In the genomic region with DNA sequence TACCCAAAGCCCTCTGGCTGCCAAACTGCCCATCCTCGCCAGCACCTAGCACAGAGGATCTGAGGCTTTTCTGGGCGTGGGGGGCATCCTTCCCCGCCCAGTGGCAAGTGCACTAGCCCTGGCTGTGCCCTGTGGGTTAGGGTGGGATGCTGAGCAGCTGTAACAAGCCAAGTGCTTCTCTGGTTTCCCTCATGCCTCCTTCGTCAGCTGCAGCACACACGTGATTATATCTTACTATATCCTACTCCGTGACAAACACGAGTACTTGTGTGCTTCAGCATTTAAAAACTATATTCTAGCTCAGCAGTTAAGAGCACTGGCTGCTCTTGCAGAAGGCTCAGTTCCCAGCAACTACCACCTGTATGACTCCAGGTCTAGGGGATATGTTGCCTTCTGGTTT, we compare ENCODE assay signal across 19 mouse cellular contexts. TPM values are rescaled to one million over a fixed set of nuclear protein-coding genes. Genes with fewer than 3 reads are reported as not detected.
DNase-seq lines count a peak whose midpoint lies in the region; ATAC-seq and TF ChIP-seq lines count a peak whose summit lies in the region.
"Had no signal": no experiment of that assay in that cellular context is flagged by ENCODE, and none has a peak within 500 bp of the region (broad histone marks: within the 10 kb centered on the region; RNA-seq: fewer than 3 reads in every experiment).

No protein-coding gene starts in this region.

- WGBS in forebrain, embryonic 10.5 days: 82% methylated on average over 7 of the region's 7 CpGs
- WGBS in forebrain, embryonic 13.5 days: 81% methylated on average over 7 of the region's 7 CpGs
- WGBS in stomach, embryonic 14.5 days: 80% methylated on average over 7 of the region's 7 CpGs
- WGBS in stomach, postnatal 0 days: 78% methylated on average over 7 of the region's 7 CpGs

- no peak overlapping the region for H3K9ac ChIP-seq in forebrain, embryonic 13.5 days
- no peak overlapping the region for H3K9ac ChIP-seq in stomach, embryonic 14.5 days (replicated peaks; ENCODE audit: low read depth, low read length)
- H3K9ac ChIP-seq in stomach, postnatal 0 days (ENCODE audit: low read length): no peak overlapping the region
- H3K9ac ChIP-seq: embryonic facial prominence, embryonic 15.5 days; heart, embryonic 12.5 days; hindbrain, embryonic 14.5 days; liver, embryonic 12.5 days; midbrain, embryonic 12.5 days had no signal

- no peak for TF ChIP-seq EP300 in stomach, postnatal 0 days (optimal IDR thresholded peaks at IDR 0.05)

- H3K9me3 ChIP-seq in forebrain, embryonic 10.5 days: no peaks in the 10 kb centered on the region
- H3K9me3 ChIP-seq in forebrain, embryonic 13.5 days (replicated peaks): no peaks in the 10 kb centered on the region
- H3K9me3 ChIP-seq in stomach, embryonic 14.5 days (ENCODE audit: control insufficient read depth, low read depth, low read length): no peaks in the 10 kb centered on the region
- H3K9me3 ChIP-seq in stomach, postnatal 0 days (ENCODE audit: control insufficient read depth, low read length): no peaks in the 10 kb centered on the region
- H3K9me3 ChIP-seq: embryonic facial prominence, embryonic 15.5 days; G1E; heart, embryonic 12.5 days; liver, embryonic 12.5 days; midbrain, embryonic 12.5 days had no signal

- H3K4me2 ChIP-seq in forebrain, embryonic 13.5 days: no peak overlapping the region
- H3K4me2 ChIP-seq in stomach, embryonic 14.5 days (replicated peaks; ENCODE audit: low read depth, low read length): no peak overlapping the region
- H3K4me2 ChIP-seq in stomach, postnatal 0 days (replicated peaks; ENCODE audit: low read depth): no peak overlapping the region
- H3K4me2 ChIP-seq: hindbrain, embryonic 14.5 days; liver, embryonic 12.5 days had no signal

- intact Hi-C loops in left cerebral cortex, postnatal 14 days (cut with DNase I): no loop called here

- no peak for DNase-seq in forebrain, embryonic 10.5 days (ENCODE audit: extremely low spot score, low spot score)
- peak; percentile 46 to 48 for DNase-seq in left cerebral cortex, postnatal 14 days (ENCODE audit: low spot score in 2 of 2)
- DNase-seq in left cerebral cortex, adult 9 months (ENCODE audit: low spot score in 2 of 2): no peak
- no peak for DNase-seq in stomach, postnatal 0 days (ENCODE audit: low spot score)
- DNase-seq in gastrocnemius, postnatal 25 days: no peak
- no peak for DNase-seq in layer of hippocampus, adult 2 months (ENCODE audit: low spot score in 2 of 2)
- DNase-seq: cerebellum, adult 11 months; cerebellum, postnatal 10 days; gastrocnemius, postnatal 36 days; heart, postnatal 14 days; thymus, postnatal 36 days had no signal

- H3K36me3 ChIP-seq in forebrain, embryonic 10.5 days (replicated peaks): no peaks in the 10 kb centered on the region
- H3K36me3 ChIP-seq in forebrain, embryonic 13.5 days (ENCODE audit: poor library complexity, severe bottlenecking): no peaks in the 10 kb centered on the region
- H3K36me3 ChIP-seq in stomach, embryonic 14.5 days (ENCODE audit: control insufficient read depth, insufficient read depth, low read length): no peaks in the 10 kb centered on the region
- no peaks in the 10 kb centered on the region for H3K36me3 ChIP-seq in stomach, postnatal 0 days (ENCODE audit: control insufficient read depth, insufficient read depth, low read length)
- H3K36me3 ChIP-seq: embryonic facial prominence, embryonic 15.5 days; G1E; heart, embryonic 12.5 days; liver, embryonic 12.5 days; midbrain, embryonic 12.5 days had no signal

- H3K4me3 ChIP-seq in forebrain, embryonic 10.5 days: no peak overlapping the region
- H3K4me3 ChIP-seq in forebrain, embryonic 13.5 days: no peak overlapping the region
- no peak overlapping the region for H3K4me3 ChIP-seq in stomach, embryonic 14.5 days (ENCODE audit: low read depth, low read length)
- H3K4me3 ChIP-seq in stomach, postnatal 0 days (ENCODE audit: low read depth, low read length): no peak overlapping the region
- no peak overlapping the region for H3K4me3 ChIP-seq in layer of hippocampus, adult 2 months
- H3K4me3 ChIP-seq: embryonic facial prominence, embryonic 15.5 days; heart, embryonic 12.5 days; liver, embryonic 12.5 days; midbrain, embryonic 12.5 days had no signal

- H3K4me1 ChIP-seq in forebrain, embryonic 10.5 days: peaks cover 40% of the 10 kb centered on the region
- peaks cover 19% of the 10 kb centered on the region for H3K4me1 ChIP-seq in forebrain, embryonic 13.5 days
- H3K4me1 ChIP-seq in stomach, embryonic 14.5 days (ENCODE audit: control insufficient read depth, insufficient read depth, low read length): peaks cover 8% of the 10 kb centered on the region; the same call in 1 of the 2 replicates
- peaks cover 8% of the 10 kb centered on the region for H3K4me1 ChIP-seq in stomach, postnatal 0 days (replicated peaks; ENCODE audit: control insufficient read depth, insufficient read depth)
- H3K4me1 ChIP-seq: liver, embryonic 12.5 days had no signal

- ATAC-seq in forebrain, embryonic 13.5 days: no peak
- no peak for ATAC-seq in stomach, embryonic 14.5 days (ENCODE audit: insufficient number of reproducible peaks, insufficient read depth, low FRiP score, low read depth)
- no peak for ATAC-seq in stomach, postnatal 0 days (ENCODE audit: low FRiP score, low TSS enrichment)
- ATAC-seq: liver, embryonic 12.5 days had no signal

- H3K27me3 ChIP-seq in forebrain, embryonic 10.5 days (ENCODE audit: poor library complexity, severe bottlenecking): peaks cover 5% of the 10 kb centered on the region; the same call in 1 of the 2 replicates
- H3K27me3 ChIP-seq in forebrain, embryonic 13.5 days: no peaks in the 10 kb centered on the region
- no peaks in the 10 kb centered on the region for H3K27me3 ChIP-seq in stomach, embryonic 14.5 days (ENCODE audit: control insufficient read depth, insufficient read depth, low read length)
- no peaks in the 10 kb centered on the region for H3K27me3 ChIP-seq in stomach, postnatal 0 days (ENCODE audit: control insufficient read depth, insufficient read depth, low read length)
- H3K27me3 ChIP-seq: embryonic facial prominence, embryonic 15.5 days; heart, embryonic 12.5 days; liver, embryonic 12.5 days had no signal

- TF ChIP-seq CTCF in stomach, postnatal 0 days (IDR thresholded peaks at IDR 0.05; ENCODE audit: low read depth): no peak
- no peak for TF ChIP-seq CTCF in layer of hippocampus, adult 2 months (conservative IDR thresholded peaks at IDR 0.05)

- peak overlapping the region; percentile 85 for H3K27ac ChIP-seq in forebrain, embryonic 10.5 days
- H3K27ac ChIP-seq in forebrain, embryonic 13.5 days: no peak overlapping the region
- peak overlapping the region; percentile 61; the same call in 1 of the 2 replicates for H3K27ac ChIP-seq in stomach, embryonic 14.5 days (ENCODE audit: low read length)
- no peak overlapping the region for H3K27ac ChIP-seq in stomach, postnatal 0 days (replicated peaks)
- H3K27ac ChIP-seq in layer of hippocampus, adult 2 months: no peak overlapping the region
- H3K27ac ChIP-seq: embryonic facial prominence, embryonic 15.5 days; hindbrain, embryonic 14.5 days; liver, embryonic 12.5 days; midbrain, embryonic 12.5 days had no signal

RNA-seq across cellular contexts. Expression of a gene that starts 44.7 kb away (rescaled TPM):
- 22.1 and 25.5 TPM in 2 replicates for polyA plus RNA-seq in forebrain, embryonic 10.5 days (2016; fragmentation: Nextera tagmentation; extraction: Ambion mirVana)
- 9.9 and 10.7 TPM in 2 replicates for polyA plus RNA-seq in forebrain, embryonic 13.5 days (2015; fragmentation: Nextera tagmentation; extraction: Ambion mirVana)
- total RNA-seq in left cerebral cortex, postnatal 14 days (2021): 10 to 100 TPM; 36.9 to 38.3 TPM
- 16.5 and 17.3 TPM in 2 replicates for polyA plus RNA-seq in stomach, embryonic 14.5 days (2014; fragmentation: Nextera tagmentation; extraction: Ambion mirVana)
- 5.3 and 6.4 TPM in 2 replicates for polyA plus RNA-seq in stomach, postnatal 0 days (2015; fragmentation: Nextera tagmentation; extraction: Ambion mirVana)
- 10 to 100 TPM; 42.7 to 67.5 TPM for total RNA-seq in gastrocnemius, postnatal 25 days (2021)
- 10 to 100 TPM; 48.7 to 49.6 TPM for total RNA-seq in layer of hippocampus, adult 2 months (2021)

Comparison
In these comparisons a context has a peak if more than half of its experiments do, and no peak if none do; other contexts are left out.
1. DNase-seq: peak in left cerebral cortex, postnatal 14 days (2 of 2); none in forebrain, embryonic 10.5 days (single experiment), left cerebral cortex, adult 9 months (0 of 2), stomach, postnatal 0 days (single experiment), gastrocnemius, postnatal 25 days (single experiment) and layer of hippocampus, adult 2 months (0 of 2).
2. H3K27ac ChIP-seq: peak in forebrain, embryonic 10.5 days (single experiment) and stomach, embryonic 14.5 days (single experiment); none in forebrain, embryonic 13.5 days (single experiment), stomach, postnatal 0 days (single experiment) and layer of hippocampus, adult 2 months (single experiment).